Mouse (Mus musculus): ENCODE results near the gene Npr1.

Npr1 gene

DNA sequence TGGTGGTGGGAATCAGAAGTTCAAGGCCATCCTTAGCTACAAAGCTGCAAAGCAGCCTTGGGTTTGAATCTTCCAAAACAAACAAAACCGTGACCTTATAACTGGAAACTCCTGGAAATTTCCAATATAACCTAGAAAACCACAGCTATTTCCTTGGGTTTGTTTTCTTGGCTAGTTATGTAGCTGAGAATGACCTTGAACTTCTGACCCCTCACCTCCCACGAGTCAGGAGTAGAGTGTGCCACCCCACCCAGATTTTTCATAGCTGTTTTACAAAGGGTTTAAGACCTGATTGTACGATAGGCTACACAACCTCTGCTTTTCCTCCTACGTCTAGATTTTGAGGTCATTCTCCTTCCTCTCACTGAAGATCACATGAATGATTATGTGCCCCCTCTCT, 28.5 kb downstream of the Npr1 start:
- no peak for DNase-seq (ENCODE audit: low read depth)

- DNase-seq (ENCODE audit: low read depth): no peak
Measured at GRCm38 (mm10) chr3:90434073-90434730, 31.5 kb downstream of the Npr1 start.

GRCm38 (mm10) chr3:90433381-90434020, 32.2 kb downstream of the Npr1 start, which contains the start of gene Ints3:
TSS of gene Ints3 (minus strand) at chr3:90433622.
- peak; percentile 94 for DNase-seq (ENCODE audit: low read depth)

GRCm38 (mm10) chr3:90432811-90433219, 32.9 kb downstream of the Npr1 start:
- no peak for DNase-seq (ENCODE audit: low read depth)

DNA sequence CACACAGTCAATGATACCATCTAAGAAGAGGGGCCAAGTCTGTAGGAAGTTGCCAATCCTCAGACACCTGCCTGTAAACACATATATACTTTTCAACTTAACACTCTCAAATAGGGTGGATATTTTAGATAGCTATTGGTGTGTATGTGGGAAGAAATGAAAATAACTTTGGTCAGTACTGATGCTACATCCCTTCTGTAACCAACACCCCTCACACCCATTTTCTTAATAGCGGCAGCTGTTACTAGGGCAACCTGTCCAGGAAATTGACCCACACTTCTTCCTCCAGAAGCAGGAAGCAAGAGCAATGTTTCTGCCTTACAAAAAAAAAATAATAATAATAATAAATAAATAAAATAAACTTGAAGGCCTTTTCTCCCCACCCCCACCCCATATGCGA, 33.3 kb downstream of the Npr1 start:
- no peak for DNase-seq (ENCODE audit: low read depth)

GRCm38 (mm10) chr3:90429576-90429975, 36.1 kb downstream of the Npr1 start:
- DNase-seq (ENCODE audit: low read depth): no peak

- DNase-seq (ENCODE audit: low read depth): no peak
Measured at GRCm38 (mm10) chr3:90428186-90428585, 37.5 kb downstream of the Npr1 start.

DNA sequence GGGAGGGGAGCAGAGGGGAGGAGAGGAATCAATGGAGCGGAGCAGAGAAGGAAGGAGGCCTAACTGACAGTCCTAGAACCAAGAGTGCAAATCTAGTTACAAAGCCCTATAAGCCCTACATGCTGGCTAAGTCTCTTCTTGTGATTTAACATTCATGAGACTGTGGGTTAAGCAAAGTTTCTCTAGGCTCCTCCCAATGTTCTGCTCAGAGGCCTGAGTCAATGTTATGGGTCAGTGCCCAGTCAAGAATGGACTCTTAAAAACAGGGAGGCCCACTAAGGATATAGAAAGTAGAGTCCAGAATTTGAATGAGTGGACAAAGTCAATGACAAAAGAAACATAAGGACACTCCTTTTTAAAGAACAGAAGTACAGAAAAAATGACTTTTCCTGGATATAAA, 38.1 kb downstream of the Npr1 start:
- no peak for DNase-seq (ENCODE audit: low read depth)

DNA sequence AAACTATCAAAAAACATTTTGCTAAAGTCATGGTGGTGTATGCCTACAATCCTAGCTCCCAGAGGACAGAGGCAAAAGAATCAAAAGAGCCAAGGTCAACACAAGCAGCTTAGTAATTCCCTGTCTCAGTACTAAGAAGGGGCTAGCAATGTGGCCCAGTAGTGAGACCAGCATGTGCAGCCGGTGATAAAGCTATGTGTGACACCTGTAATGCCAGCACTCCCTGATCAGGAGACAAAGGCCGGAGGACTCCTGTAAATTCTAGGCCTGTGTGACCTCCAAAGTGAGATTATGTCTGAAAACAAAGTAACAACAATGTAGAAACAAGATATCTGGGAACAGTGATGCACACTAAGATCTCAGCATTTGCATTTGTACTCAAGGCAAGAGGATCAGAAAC, 40.2 kb downstream of the Npr1 start:
- no peak for DNase-seq (ENCODE audit: low read depth)

DNA sequence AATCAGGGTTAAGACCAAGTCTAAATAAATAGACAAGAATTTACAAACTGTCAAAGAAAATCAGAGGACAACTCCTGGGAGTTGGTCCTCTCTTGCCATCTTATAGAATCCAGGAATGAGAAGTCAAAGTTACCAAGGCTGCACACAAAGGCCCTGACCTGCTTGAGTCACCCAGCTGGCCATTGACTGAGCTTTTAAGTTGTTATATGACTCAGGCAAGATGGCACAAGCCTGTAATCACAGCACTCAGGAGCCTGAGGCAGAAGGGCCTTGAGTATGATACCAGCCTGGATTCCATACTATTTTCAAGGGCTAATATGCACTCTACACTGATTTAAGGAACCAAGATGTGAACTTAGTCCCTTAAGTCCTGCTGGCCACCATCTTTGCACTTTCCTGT, 42.1 kb downstream of the Npr1 start:
- no peak for DNase-seq (ENCODE audit: low read depth)

GRCm38 (mm10) chr3:90420696-90421095, 45.0 kb downstream of the Npr1 start:
- DNase-seq (ENCODE audit: low read depth): no peak

- DNase-seq (ENCODE audit: low read depth): no peak
Measured at GRCm38 (mm10) chr3:90413011-90413396, 52.7 kb downstream of the Npr1 start.

DNA sequence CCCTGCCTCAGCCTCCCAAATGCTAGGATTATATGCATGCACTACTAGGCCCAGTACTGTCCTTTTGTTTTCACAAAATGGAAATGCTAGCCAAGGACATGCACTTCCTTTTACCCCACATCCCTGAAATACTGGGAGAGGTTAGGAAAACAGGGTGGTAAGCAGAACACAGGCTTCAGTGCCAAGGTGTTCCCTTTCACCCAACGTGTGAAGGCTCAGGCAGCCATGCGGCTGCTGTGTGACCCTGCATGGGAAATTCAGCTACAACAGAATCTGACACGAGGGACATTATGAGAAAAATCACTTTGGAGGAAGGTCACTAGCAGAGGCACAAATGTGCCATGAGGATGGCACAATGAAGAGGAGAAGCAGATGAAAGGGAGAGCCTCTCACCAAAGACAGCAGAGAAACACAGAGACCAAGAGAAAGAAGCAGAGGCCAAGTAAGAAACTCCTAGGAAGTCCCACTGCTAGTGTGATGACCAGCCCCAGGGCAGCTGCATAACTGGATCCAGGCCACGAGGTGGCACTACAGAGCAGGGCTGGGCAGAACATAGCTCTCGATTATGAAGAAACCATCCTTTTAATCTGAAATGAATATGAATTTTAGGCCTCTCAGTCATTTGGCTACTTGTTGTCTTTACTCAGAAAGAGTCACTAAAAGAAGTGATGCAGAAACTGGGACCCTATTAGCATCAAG, 53.2 kb downstream of the Npr1 start:
- peak; percentile 40 for DNase-seq (ENCODE audit: low read depth)

DNA sequence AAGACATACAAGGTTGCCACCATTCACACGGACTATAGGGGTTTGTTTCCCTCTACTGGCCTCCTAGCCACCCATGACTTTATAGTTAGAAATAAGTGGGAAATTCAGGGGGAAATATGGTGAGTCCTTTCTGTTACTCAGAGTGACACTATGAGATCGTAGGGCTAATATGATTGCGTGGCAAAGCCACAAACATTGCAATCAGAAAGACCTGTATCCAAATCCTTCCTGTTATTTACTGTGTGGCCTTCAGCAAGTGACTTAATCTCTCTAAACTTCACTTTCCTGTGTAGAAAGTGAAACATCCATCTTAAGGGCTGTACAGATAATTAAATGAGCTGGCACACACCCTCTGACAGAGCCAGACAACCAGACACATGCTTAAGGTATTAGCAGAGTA, 56.9 kb downstream of the Npr1 start:
- DNase-seq (ENCODE audit: low read depth): no peak

GRCm38 (mm10) chr3:90406414-90406813, 59.3 kb downstream of the Npr1 start:
- DNase-seq (ENCODE audit: low read depth): no peak

- no peak for DNase-seq (ENCODE audit: low read depth)
Measured at GRCm38 (mm10) chr3:90404609-90405008, 61.1 kb downstream of the Npr1 start.

DNA sequence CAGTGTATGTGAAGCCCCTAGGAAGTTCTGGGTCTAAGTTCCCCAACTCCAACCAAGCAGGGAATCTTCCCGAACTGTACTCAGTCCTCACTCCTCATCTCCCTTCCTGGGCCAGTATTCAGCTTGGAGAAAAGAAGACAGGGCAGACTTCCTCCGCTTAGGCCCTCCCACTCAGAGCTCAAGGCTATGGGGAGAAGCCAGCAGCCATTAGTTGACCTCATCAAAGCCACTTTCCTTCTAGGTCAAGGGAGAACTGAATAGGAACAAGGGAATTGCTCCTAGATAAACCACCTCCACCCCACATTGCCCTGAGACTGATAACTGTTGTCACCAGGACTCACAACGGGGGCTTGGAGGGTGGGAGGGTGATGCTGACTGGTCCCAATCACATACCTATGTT, 61.5 kb downstream of the Npr1 start:
- DNase-seq (ENCODE audit: low read depth): no peak

- no peak for DNase-seq (ENCODE audit: low read depth)
Measured at GRCm38 (mm10) chr3:90400993-90401392, 64.7 kb downstream of the Npr1 start.
